Mouse (Mus musculus) lung, adult 2 months (tissue): ENCODE data around the gene Nppc.

Experiments used
- CTCF ChIP-seq: fragments of 200-500 bp; IDR thresholded peaks from 2 replicates; pipeline ENCODE4 v1.5.1; 2011; ENCODE audit warnings: mild to moderate bottlenecking, low read length, control low read depth; ENCODE audit not compliant: insufficient read depth
- POLR2A ChIP-seq: fragments of 200-500 bp; IDR thresholded peaks from 2 replicates; pipeline ENCODE4 v1.6.1; 2011; ENCODE audit warnings: low read depth, mild to moderate bottlenecking, control low read depth, low read length, borderline replicate concordance; ENCODE audit errors: extremely low read depth

- TF ChIP-seq POLR2A (no peak), CTCF (no peak)
Measured at GRCm38 (mm10) chr1:86622296-86622695, 48.1 kb downstream of the Nppc start.
